Mouse (Mus musculus) G1E (cell line): ENCODE measurements at regions not wholly inside any gene's neighbourhood (a gene's known extent, or its start where the extent isn't known, plus 50 kb on each side); places are given as distances from the start of the nearest gene placed in this dataset.

Experiments
- ATAC-seq: 2 replicates; pipeline ENCODE4 v1.8.0; 2016; ENCODE audit warnings: mild to moderate bottlenecking; ENCODE audit not compliant: insufficient number of reproducible peaks, poor library complexity, low FRiP score, severe bottlenecking; ENCODE audit errors: extremely low read depth
- DNase-seq: peaks from one replicate; pipeline ENCODE4 v3.0.0; 2012; ENCODE audit warnings: low spot score
- H3K27me3 ChIP-seq: 2 replicates; pipeline ENCODE4 v1.6.1; 2012; ENCODE audit warnings: mild to moderate bottlenecking, low read length, inconsistent platforms; ENCODE audit not compliant: insufficient read depth
- H3K36me3 ChIP-seq: replicated peaks from 2 replicates; pipeline ENCODE3; 2012; ENCODE audit warnings: mild to moderate bottlenecking, inconsistent platforms
- H3K4me1 ChIP-seq: 2 replicates; pipeline ENCODE4 v1.6.1; 2012; ENCODE audit warnings: low read depth, low read length, inconsistent platforms, mixed read lengths; ENCODE audit not compliant: insufficient read depth
- H3K4me3 ChIP-seq: 2 replicates; pipeline ENCODE4 v1.5.1; 2012; ENCODE audit warnings: low read depth, mild to moderate bottlenecking, inconsistent platforms, low read length, moderate library complexity, mixed read lengths
- H3K9me3 ChIP-seq: replicated peaks from 2 replicates; pipeline ENCODE4 v1.6.1; 2012; ENCODE audit warnings: inconsistent platforms
- CTCF ChIP-seq: IDR thresholded peaks from 2 replicates; pipeline ENCODE4 v1.5.1; 2012; ENCODE audit warnings: low read depth, low read length, inconsistent platforms, mixed read lengths
- GATA1 ChIP-seq: IDR thresholded peaks from 2 replicates; pipeline ENCODE4 v1.6.1; 2012; ENCODE audit warnings: borderline replicate concordance, low read length, inconsistent platforms, mixed read lengths
- GATA2 ChIP-seq: IDR thresholded peaks from 2 replicates; pipeline ENCODE4 v1.6.1; 2012; ENCODE audit warnings: low read depth, low read length, inconsistent platforms, borderline replicate concordance
- POLR2AphosphoS5 ChIP-seq: IDR thresholded peaks from 2 replicates; pipeline ENCODE4 v1.6.1; 2012; ENCODE audit warnings: low read depth, low read length, inconsistent platforms; ENCODE audit not compliant: insufficient replicate concordance
- TAL1 ChIP-seq: conservative IDR thresholded peaks from 2 replicates; pipeline ENCODE4 v1.6.1; 2012; ENCODE audit warnings: low read depth, low read length, inconsistent platforms, mixed read lengths

DNA sequence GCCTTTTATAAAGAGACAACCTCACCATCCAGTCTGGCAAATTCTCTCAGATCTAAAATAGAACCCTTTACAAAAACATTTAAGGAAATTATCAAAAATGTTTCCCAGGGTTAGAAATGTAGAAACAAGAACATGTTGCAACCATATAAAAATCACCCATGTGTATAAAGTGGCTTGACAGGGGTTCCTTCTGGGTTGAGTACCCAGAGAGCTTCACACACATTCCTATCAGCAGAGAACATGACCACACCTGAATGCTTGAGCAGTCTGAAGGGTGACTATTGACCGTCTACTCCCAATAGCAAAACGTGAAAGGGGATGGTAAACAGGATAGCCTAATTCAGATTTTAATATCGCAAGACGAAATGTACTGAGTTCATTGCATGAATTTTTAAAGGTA, 57.8 kb upstream of the Zfand5 start:
- TF ChIP-seq GATA1 (no peak), GATA2 (no peak), POLR2AphosphoS5 (no peak), TAL1 (no peak), CTCF (no peak)
- H3K9me3 ChIP-seq: no peaks in the 10 kb centered on the region
- H3K36me3 ChIP-seq: no peaks in the 10 kb centered on the region
- no peaks in the 10 kb centered on the region; the same call in 1 of the 2 replicates for H3K27me3 ChIP-seq
- DNase-seq (no peak), ATAC-seq (no peak)
- no peak overlapping the region for H3K4me3 ChIP-seq
- H3K4me1 ChIP-seq: no peaks in the 10 kb centered on the region

DNA sequence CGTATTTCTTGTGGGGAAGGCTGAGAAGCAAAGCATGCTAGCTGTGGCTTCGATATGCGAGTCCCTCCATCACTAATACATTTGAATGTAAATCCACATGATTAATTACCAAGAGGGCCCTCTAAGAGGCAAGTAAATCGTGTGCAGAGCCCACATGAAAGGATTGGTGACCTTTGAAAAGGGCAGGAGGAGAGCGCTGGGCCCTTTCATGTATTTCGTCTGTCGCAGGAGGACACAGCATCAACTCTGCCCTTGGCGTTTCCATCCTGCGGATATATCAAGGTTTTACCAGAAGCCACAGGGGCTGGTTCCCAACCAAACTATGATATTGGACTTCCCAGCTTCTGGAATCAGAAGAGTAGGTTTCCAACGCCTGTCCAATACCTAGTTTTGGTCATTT, 78.6 kb upstream of the Zfand5 start:
- H3K36me3 ChIP-seq: no peaks in the 10 kb centered on the region
- DNase-seq: no peak
- H3K9me3 ChIP-seq: no peaks in the 10 kb centered on the region
- no peaks in the 10 kb centered on the region for H3K27me3 ChIP-seq
- no peak for ATAC-seq
- TF ChIP-seq GATA1 (no peak), GATA2 (no peak), TAL1 (no peak), POLR2AphosphoS5 (no peak)
- H3K4me1 ChIP-seq: no peaks in the 10 kb centered on the region
- no peak overlapping the region for H3K4me3 ChIP-seq

DNA sequence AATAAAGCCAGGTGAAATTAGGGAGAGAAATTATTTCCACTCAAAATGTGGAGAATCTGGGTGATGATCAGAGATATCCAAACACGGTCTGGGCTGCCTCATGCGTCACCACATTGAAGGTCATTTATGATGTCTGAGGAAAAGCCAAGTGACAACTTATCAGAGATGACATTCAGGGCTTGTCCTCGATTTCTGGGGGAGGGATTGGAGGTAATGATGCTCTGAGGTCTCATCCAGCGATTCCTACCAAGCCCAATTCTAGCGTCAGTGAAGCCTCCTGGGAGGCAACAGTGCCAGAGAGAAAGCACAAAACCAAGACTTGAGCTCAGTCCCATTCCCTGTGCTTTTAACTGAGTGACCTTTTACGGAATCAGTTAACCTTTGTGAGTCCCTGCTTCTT, 79.5 kb upstream of the Zfand5 start:
- no peaks in the 10 kb centered on the region for H3K36me3 ChIP-seq
- no peaks in the 10 kb centered on the region for H3K9me3 ChIP-seq
- ATAC-seq: no peak
- no peaks in the 10 kb centered on the region for H3K27me3 ChIP-seq
- H3K4me3 ChIP-seq: no peak overlapping the region
- DNase-seq: no peak
- H3K4me1 ChIP-seq: no peaks in the 10 kb centered on the region
- no peak for TF ChIP-seq TAL1
- no peak for TF ChIP-seq GATA2
- no peak for TF ChIP-seq GATA1
- no peak for TF ChIP-seq POLR2AphosphoS5
- no peak for TF ChIP-seq CTCF

DNA sequence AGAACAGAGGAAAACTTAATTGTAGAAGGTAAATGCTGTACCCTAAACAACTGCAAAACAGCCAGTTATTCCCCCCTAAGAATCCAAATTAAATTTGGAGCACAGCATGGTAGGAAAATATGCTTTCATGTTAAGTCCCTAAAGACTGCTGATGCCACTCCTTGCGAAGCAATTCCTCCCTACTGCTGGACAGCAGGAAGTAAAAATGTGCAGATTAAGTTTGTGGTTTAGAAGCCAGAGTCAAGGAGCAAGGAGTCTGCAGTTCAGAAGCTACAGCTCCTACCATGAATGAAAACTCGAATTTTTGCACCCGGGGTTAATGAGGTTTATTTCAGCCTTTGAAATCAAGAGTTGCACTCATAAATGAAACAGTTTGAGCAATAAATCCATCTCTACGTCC, 82.9 kb upstream of the Zfand5 start:
- ATAC-seq (no peak), DNase-seq (no peak)
- TF ChIP-seq CTCF: no peak
- H3K27me3 ChIP-seq: no peaks in the 10 kb centered on the region; the same call in 1 of the 2 replicates
- no peaks in the 10 kb centered on the region for H3K4me1 ChIP-seq
- H3K9me3 ChIP-seq: no peaks in the 10 kb centered on the region
- no peaks in the 10 kb centered on the region for H3K36me3 ChIP-seq
- no peak overlapping the region for H3K4me3 ChIP-seq

DNA sequence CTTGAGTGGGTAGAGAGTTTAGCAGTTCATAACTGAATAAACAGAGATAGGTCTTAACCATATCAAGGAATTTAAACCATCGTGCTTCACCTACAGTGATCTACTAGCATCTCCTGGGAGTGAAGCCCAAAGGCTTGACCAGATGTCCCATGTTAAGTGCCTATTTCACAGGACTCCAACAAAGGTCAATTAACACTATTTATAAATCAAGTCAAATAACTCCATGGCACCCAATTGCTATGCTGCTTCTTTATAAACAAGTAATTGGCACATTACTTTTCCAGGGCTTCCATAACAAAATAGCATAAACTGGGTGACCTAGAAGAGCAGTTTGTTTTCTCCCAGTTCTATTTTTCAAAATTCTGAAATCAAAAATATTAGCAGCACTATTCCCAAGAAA, 85.4 kb upstream of the Zfand5 start:
- H3K4me3 ChIP-seq: no peak overlapping the region
- H3K4me1 ChIP-seq: no peaks in the 10 kb centered on the region
- ATAC-seq: no peak
- DNase-seq: no peak
- H3K27me3 ChIP-seq: no peaks in the 10 kb centered on the region; the same call in 1 of the 2 replicates
- TF ChIP-seq GATA2 (no peak), CTCF (no peak), TAL1 (no peak), POLR2AphosphoS5 (no peak), GATA1 (no peak)
- no peaks in the 10 kb centered on the region for H3K36me3 ChIP-seq
- H3K9me3 ChIP-seq: no peaks in the 10 kb centered on the region

DNA sequence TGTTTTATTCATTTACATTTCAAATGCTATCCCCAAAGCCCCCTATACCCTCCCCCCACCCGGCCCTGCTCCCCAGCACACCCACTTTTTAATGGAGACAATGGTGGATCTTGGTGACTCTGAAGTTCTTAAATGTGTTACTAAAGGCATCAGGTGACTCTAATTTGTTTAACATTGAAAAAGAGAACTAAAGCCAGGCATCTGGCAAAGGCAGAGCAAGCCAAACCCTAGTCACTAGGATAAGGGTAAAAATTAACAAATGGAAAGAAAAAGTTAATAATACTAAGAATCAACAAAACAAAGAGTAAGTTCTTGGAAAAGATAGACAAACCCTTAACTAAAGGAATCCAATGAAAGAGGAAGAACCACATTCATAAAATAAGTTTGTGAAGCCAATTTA, 86.1 kb upstream of the Zfand5 start:
- H3K9me3 ChIP-seq: no peaks in the 10 kb centered on the region
- TF ChIP-seq POLR2AphosphoS5: no peak
- no peak for TF ChIP-seq TAL1
- no peak for TF ChIP-seq GATA2
- TF ChIP-seq CTCF: no peak
- TF ChIP-seq GATA1: no peak
- ATAC-seq (no peak), DNase-seq (no peak)
- H3K27me3 ChIP-seq: no peaks in the 10 kb centered on the region; the same call in 1 of the 2 replicates
- H3K4me3 ChIP-seq: no peak overlapping the region
- no peaks in the 10 kb centered on the region for H3K4me1 ChIP-seq
- H3K36me3 ChIP-seq: no peaks in the 10 kb centered on the region

DNA sequence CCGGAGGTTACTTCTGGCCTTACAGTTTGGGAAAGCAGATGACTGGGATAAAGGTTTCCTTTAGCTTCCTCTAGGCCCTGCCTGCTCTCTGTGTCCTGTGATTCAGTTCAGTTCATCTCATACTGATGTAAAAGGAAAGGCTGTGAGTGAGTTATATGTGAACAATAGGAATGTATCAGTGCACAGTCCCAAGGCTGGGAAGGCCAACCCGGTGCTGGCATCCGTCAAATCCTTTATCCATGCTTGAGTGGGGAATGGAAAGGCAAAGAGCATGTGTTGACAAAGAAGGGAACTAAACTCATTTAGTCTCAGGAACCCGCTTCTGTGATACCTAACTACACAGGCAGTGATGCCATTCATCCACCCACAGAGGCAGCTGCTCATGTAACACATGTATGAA, 89.0 kb upstream of the Zfand5 start:
- TF ChIP-seq TAL1 (no peak), CTCF (no peak), POLR2AphosphoS5 (no peak), GATA2 (no peak), GATA1 (no peak)
- Histone ChIP-seq H3K36me3 (no peaks in the 10 kb centered on the region), H3K27me3 (no peaks in the 10 kb centered on the region; the same call in 1 of the 2 replicates), H3K9me3 (no peaks in the 10 kb centered on the region), H3K4me1 (no peaks in the 10 kb centered on the region), H3K4me3 (no peak overlapping the region)
- no peak for DNase-seq
- ATAC-seq: no peak
